Mouse (Mus musculus) heart, postnatal 36 days (tissue): Measurements from ENCODE around the gene Tent4b. TPM values are rescaled to one million over a fixed set of nuclear protein-coding genes. Genes with fewer than 3 reads are reported as not detected.

ENCODE experiments used
- DNase-seq, 2 experiments: peaks; one replicate each; pipeline ENCODE4 v3.0.0; 2021 to 2022
- intact Hi-C: fragments of 180-260 bp; cut with DNase I; formaldehyde crosslinking; loops from one replicate; pipeline ENCODE4 v1.15.1; 2025
- total RNA-seq, 2 experiments: library from RNA; stranded (reverse); gene quantifications; 2 replicates each; pipeline ENCODE4 v1.2.3; 2021

Gene Tent4b
- total RNA-seq, 2 experiments from 2014 or later: 15.7 to 20.6 TPM

- DNase-seq: no peak
- intact Hi-C loops: no loop called here
These were observed 26.3 kb downstream of the Tent4b start for GRCm38 (mm10) chr8:88225358-88225757.

GRCm38 (mm10) chr8:88227851-88228250, 28.8 kb downstream of the Tent4b start:
- DNase-seq: no peak
- intact Hi-C loops: no loop called here

- intact Hi-C loops: no loop called here
- DNase-seq: no peak
These were observed 29.3 kb downstream of the Tent4b start for GRCm38 (mm10) chr8:88228286-88228685.

- intact Hi-C loops: no loop called here
- DNase-seq: no peak
These were observed 29.8 kb downstream of the Tent4b start for GRCm38 (mm10) chr8:88228800-88229199.

GRCm38 (mm10) chr8:88236666-88237065, 37.7 kb downstream of the Tent4b start:
- intact Hi-C loops: no loop called here
- DNase-seq: no peak

DNA sequence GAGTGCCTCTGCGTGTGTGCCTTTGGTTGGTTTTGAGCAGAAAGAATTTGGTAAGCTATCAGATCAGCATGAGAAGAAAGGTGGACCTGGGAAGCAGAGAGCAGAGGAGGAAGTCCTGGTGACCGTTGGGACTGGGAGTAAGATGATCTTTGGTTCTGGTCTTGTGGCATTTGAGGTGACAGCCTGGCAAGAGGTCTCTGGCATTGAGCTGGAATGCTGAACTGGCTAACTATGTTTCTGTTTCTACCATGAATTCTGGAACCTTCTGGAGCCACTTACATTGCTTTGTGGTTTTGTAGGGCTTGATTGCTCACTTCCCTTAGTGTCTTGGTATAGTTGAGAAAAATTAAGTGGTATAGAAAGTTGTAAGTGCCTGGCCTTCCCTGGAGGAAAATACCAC, 38.6 kb downstream of the Tent4b start:
- no peak for DNase-seq
- intact Hi-C loops: no loop called here

DNA sequence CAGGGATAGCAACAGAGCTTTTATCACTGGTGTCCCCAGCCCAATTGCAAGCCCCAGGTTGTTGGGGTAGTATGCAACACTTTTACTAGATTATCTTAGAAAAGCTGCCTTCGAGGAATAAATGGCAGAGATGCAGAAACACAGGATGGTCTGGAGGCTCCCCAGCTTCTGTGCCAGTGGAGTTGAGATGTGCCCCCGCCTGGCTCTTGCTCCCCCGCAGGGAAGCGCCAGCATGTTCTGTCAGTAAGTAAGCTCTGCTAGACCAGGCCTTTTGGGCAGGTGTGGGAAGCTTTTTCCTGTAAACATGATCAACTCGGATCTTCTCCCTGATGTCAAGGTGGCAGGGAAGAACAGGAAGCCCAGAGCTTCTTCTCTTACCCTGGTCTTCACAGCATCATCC, 40.3 kb downstream of the Tent4b start:
- intact Hi-C loops: no loop called here
- DNase-seq: no peak

DNA sequence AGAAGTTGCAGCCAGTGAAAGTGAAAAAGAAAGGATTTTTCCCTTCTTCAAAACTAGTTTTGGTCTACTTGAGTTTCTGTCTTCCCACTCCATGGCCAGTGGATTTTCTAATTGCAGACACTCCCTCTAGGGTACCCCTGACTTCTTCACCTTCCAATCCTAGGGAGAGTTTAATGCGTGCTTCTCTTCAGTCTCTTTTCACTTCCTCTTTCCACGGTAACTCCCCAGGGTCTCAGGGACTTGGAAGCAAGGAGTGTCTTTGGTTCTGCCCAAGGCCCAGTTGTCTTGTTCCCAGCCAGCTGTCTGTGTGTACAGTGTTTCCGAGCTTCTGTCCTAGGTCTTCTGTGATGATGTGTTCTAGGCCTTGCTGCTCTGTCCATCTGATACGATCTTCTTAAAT, 42.9 kb downstream of the Tent4b start:
- no peak for DNase-seq
- intact Hi-C loops: loop anchor here (2.0 to 10.0 kb wide), 4 partner anchors 41 to 647 kb away; partner anchors contain the start of gene Cnep1r1

- intact Hi-C loops: loop anchor here (5.0 to 10.0 kb wide), 3 partner anchors 82 to 649 kb away; partner anchors contain the start of gene Cnep1r1
- DNase-seq: peak; percentile 62 to 65
These were observed 45.3 kb downstream of the Tent4b start for GRCm38 (mm10) chr8:88244298-88244697.

DNA sequence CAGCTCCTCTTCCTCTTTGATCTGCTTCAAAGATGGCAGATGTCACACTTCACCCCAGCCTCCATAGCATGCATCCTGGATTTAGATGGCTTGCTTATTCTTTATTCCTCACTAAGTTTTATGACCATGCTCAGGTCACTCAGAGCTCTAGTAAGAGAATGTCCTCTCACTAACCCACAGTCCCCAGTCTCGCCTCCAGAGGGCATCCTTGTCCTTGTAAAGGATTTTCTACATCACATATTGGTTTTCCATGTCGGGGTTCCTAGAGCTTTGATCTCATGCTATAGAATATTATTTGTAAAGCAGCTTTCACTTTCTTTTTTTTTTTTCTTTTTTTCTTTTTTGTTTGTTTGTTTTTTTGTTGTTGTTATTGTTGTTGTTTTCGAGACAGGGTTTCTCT, 53.8 kb downstream of the Tent4b start:
- DNase-seq: peak in 1 of 2 experiments; percentile 42
- intact Hi-C loops: no loop called here

- no peak for DNase-seq
- intact Hi-C loops: no loop called here
These were observed 55.9 kb downstream of the Tent4b start for GRCm38 (mm10) chr8:88254957-88255356.

DNA sequence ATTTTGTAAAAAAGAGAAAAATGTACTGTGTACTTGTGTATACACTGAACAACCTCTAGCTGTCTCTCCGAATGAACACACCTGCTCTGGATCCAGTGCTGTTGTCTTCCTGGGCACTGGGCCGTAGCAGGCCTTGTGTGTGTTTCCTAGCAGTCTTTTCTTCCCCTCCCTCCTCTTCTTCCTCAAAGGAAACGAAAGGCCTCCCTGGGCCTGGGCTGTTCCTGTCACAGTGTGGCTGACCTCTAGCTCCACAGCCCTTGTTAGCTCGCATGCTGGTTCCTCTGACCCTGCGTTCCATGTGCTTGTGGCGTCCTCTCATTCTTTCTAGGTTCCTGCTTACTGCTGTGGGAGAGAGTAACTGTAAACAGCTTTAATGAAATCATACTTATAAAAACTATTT, 59.0 kb downstream of the Tent4b start:
- intact Hi-C loops: no loop called here
- no peak for DNase-seq

GRCm38 (mm10) chr8:88258544-88258943, 59.5 kb downstream of the Tent4b start:
- DNase-seq: no peak
- intact Hi-C loops: no loop called here

- intact Hi-C loops: loop anchor here (10.0 kb wide), 2 partner anchors 264 to 444 kb away; partner anchors contain the start of gene Nkd1
- DNase-seq: no peak
These were observed 61.5 kb downstream of the Tent4b start for GRCm38 (mm10) chr8:88260466-88260980.

DNA sequence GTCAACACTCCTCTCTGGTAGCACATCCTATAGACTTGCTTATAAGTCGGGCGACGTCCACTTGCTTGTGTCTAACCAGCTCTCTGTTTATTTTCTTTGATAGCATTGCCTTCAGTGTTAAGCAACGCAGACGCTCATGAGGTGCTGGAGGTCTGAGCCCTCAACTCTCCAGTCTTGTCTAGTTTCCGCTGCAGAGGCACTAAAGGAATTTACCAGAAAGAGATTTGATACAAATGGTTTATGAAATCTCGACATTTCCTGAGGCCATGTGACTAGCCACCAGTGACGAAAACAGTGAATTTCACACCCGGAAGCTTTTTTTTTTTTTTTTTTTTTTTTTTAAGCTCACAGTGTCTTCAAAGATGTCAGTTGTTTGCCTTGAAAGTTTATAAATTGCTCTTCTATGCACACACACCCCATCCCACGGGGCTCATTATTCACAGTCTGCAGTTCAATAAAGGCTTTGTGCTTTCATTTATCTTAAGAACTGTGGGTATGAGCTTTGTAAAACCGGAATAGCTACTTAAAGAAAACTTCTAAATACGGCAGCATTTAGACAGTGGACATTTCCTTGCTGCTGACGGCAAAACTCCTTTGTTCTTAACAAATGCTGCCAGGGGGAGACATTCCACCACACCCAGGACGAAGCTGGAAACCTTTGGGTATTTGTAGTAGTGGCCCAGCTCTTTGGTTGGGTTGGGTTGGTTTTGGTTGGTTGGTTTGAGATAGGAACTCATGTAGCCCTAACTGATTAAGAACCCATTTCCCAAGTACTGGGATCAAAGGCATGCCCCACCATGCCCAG, 64.0 kb downstream of the Tent4b start:
- no peak for DNase-seq
- intact Hi-C loops: loop anchor here (10.0 kb wide), 2 partner anchors 262 to 442 kb away; partner anchors contain the start of gene Nkd1

- intact Hi-C loops: loop anchor here (10.0 kb wide), 2 partner anchors 259 to 439 kb away; partner anchors contain the start of gene Nkd1
- DNase-seq: no peak
These were observed 66.5 kb downstream of the Tent4b start for GRCm38 (mm10) chr8:88265511-88265910.

GRCm38 (mm10) chr8:88266170-88266800, 67.3 kb downstream of the Tent4b start:
- peak; percentile 84 to 91 for DNase-seq
- intact Hi-C loops: loop anchor here (2.0 to 10.0 kb wide), 3 partner anchors 259 to 439 kb away; partner anchors contain the start of gene Nkd1

DNA sequence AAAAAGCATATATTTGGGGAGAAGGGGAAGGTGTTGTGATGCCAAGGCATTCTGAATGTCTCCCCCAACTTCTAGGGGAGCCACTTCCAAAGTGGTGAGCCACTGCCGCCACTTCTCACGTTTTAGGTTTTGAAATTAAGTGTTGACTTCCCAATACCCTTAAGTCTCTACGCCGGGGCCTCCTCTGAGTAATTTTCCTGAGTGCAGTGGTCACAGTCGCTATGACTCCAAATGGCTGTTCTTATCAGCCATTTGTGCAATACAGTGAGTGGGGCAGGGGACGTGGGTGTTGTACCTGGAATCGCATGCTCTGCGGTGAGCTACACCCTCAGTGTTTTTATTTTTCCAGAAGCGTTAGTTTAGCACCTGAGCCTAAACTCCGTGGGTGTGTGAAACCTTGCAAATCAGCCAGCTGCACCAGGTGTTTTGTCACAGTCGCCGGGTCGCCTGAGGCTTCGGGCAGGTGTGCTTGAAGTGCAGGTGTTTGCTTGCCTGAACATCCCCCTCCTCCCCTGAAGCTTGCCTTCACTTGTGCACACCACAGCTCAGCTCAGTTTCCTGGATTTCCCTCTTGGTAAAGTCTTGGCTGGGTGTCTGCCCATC, 67.9 kb downstream of the Tent4b start:
- intact Hi-C loops: loop anchor here (2.0 to 10.0 kb wide), 3 partner anchors 258 to 438 kb away; partner anchors contain the start of gene Nkd1
- no peak for DNase-seq

- no peak for DNase-seq
- intact Hi-C loops: loop anchor here (10.0 kb wide), 2 partner anchors 256 to 436 kb away; partner anchors contain the start of gene Nkd1
These were observed 70.3 kb downstream of the Tent4b start for GRCm38 (mm10) chr8:88269107-88269875.

DNA sequence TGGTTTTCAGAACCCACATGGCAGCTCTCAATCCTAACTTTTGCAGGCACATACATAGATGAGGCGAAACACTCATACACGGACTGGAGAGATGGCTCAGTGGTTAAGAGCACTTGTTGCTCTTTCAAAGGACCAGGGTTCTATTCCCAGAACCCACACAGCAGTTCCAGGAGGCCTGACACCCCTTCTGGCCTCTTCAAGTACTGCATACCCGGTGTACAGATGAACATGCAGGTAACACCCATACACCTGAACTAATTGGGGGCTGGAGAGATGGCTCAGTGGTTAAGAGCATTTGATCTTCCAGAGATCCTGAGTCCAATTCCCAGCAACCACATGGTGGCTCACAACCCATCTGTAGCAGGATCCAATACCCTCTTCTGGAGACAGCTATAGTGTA, 71.1 kb downstream of the Tent4b start:
- intact Hi-C loops: no loop called here
- DNase-seq: no peak
